Mouse (Mus musculus) lung, adult 2 months (tissue): ENCODE measurements around the gene Abraxas1.

ENCODE experiments used
- CTCF ChIP-seq: fragments of 200-500 bp; IDR thresholded peaks from 2 replicates; pipeline ENCODE4 v1.5.1; 2011; ENCODE audit warnings: mild to moderate bottlenecking, low read length, control low read depth; ENCODE audit not compliant: insufficient read depth
- POLR2A ChIP-seq: fragments of 200-500 bp; IDR thresholded peaks from 2 replicates; pipeline ENCODE4 v1.6.1; 2011; ENCODE audit warnings: low read depth, mild to moderate bottlenecking, control low read depth, low read length, borderline replicate concordance; ENCODE audit errors: extremely low read depth

DNA sequence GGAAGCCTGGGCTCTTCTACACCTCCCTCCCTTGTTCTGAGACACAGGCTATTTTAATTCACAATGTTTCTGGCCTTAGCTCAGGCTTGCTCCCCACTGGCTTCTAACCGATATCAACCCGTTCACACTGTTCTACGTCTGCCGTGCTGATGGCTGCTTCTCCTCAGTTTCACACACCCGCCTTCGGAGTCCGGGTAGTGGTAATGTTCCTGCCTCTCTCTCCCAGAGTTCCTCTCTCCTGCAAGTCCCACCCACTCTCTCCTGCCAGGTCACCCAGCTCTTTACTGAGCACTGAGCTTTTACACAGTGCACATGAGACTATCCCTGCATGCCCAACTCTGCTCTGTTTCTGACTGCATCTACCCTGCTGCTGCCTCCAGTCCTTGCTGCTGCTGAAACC is 54.7 kb downstream of the Abraxas1 start:
- TF ChIP-seq POLR2A, result no peak
- no peak for TF ChIP-seq CTCF
